Mouse (Mus musculus) heart, embryonic 11.5 days (tissue): ENCODE results near the gene Atf6. TPM values are rescaled to one million over a fixed set of nuclear protein-coding genes. Genes with fewer than 3 reads are reported as not detected.

ENCODE experiments used
- ATAC-seq: fragments of 200-750 bp; cut with Nextera tagmentation; replicated peaks from 2 replicates; pipeline ENCODE4 v1.8.0; 2017; ENCODE audit warnings: moderate library complexity; ENCODE audit not compliant: insufficient number of reproducible peaks, low FRiP score, low TSS enrichment
- H3K27ac ChIP-seq: fragments of 300-500 bp; sonication (generic); 2 replicates; pipeline ENCODE4 v1.5.1; 2014; ENCODE audit warnings: mild to moderate bottlenecking, low read depth, low read length
- H3K27me3 ChIP-seq: fragments of 300-500 bp; sonication (generic); 2 replicates; pipeline ENCODE4 v1.6.1; 2014; ENCODE audit warnings: mild to moderate bottlenecking, low read length, mixed read lengths; ENCODE audit not compliant: control insufficient read depth, insufficient read depth
- H3K36me3 ChIP-seq: fragments of 300-500 bp; sonication (generic); 2 replicates; pipeline ENCODE4 v1.6.1; 2014; ENCODE audit warnings: mild to moderate bottlenecking, low read length, moderate library complexity, mixed read lengths; ENCODE audit not compliant: control insufficient read depth, insufficient read depth
- H3K4me1 ChIP-seq: fragments of 300-500 bp; sonication (generic); 2 replicates; pipeline ENCODE4 v1.6.1; 2014; ENCODE audit warnings: low read length; ENCODE audit not compliant: control insufficient read depth, insufficient read depth
- H3K4me2 ChIP-seq: fragments of 300-500 bp; sonication (generic); 2 replicates; pipeline ENCODE4 v1.6.1; 2014; ENCODE audit warnings: mild to moderate bottlenecking, moderate library complexity
- H3K4me3 ChIP-seq: fragments of 300-500 bp; sonication (generic); 2 replicates; pipeline ENCODE4 v1.5.1; 2014; ENCODE audit warnings: low read depth, low read length
- H3K9ac ChIP-seq: fragments of 300-500 bp; sonication (generic); 2 replicates; pipeline ENCODE4 v1.6.1; 2014; ENCODE audit warnings: mild to moderate bottlenecking, low read depth, low read length, moderate library complexity
- H3K9me3 ChIP-seq: fragments of 300-500 bp; sonication (generic); replicated peaks from 2 replicates; pipeline ENCODE4 v1.6.1; 2016; ENCODE audit warnings: low read length; ENCODE audit not compliant: control insufficient read depth
- WGBS: fragments of 180-500 bp; shearing (Covaris S2); extraction: QIAGEN DNeasy Blood & Tissue Kit; methylation state at CpG from one replicate; pipeline ENCODE4 v1.1.7; 2014; ENCODE audit not compliant: insufficient replicate concordance; 5-methylcytosine and 5-hydroxymethylcytosine counted together
- polyA plus RNA-seq: library from polyadenylated mRNA; unstranded; fragments of >200 nt; fragmentation: Nextera tagmentation; extraction: Ambion mirVana; gene quantifications from 2 replicates; pipeline ENCODE4 v1.2.1, GENCODE M21; 2014

Atf6 gene
- polyA plus RNA-seq, 1 experiment from 2014 or later = 13.7 TPM

- H3K27me3 ChIP-seq = peaks cover 22% of the 10 kb centered on the region
- WGBS = 30% methylated on average over 10 of the region's 10 CpGs
- H3K36me3 ChIP-seq = no peaks in the 10 kb centered on the region
- peak overlapping the region; percentile 37 for H3K4me2 ChIP-seq
- H3K9ac ChIP-seq = no peak overlapping the region
- no peaks in the 10 kb centered on the region for H3K4me1 ChIP-seq
- ATAC-seq = 0 out of 2 replicates have a peak, but pooled peaks have one; percentile 14
- no peak overlapping the region for H3K4me3 ChIP-seq
- no peak overlapping the region for H3K27ac ChIP-seq
- no peaks in the 10 kb centered on the region for H3K9me3 ChIP-seq
Observed at GRCm38 (mm10) chr1:170901536-170902238, 34.1 kb upstream of the Atf6 start.

GRCm38 (mm10) chr1:170900799-170901467, 33.4 kb upstream of the Atf6 start:
- H3K27me3 ChIP-seq = peaks cover 14% of the 10 kb centered on the region
- no peak overlapping the region for H3K9ac ChIP-seq
- no peak for ATAC-seq
- H3K4me2 ChIP-seq = peak overlapping the region; percentile 37
- H3K4me3 ChIP-seq = no peak overlapping the region
- no peaks in the 10 kb centered on the region for H3K36me3 ChIP-seq
- 32% methylated on average over 10 of the region's 10 CpGs for WGBS
- H3K27ac ChIP-seq = no peak overlapping the region
- H3K4me1 ChIP-seq = no peaks in the 10 kb centered on the region
- no peaks in the 10 kb centered on the region for H3K9me3 ChIP-seq

GRCm38 (mm10) chr1:170898413-170899075, 31.0 kb upstream of the Atf6 start:
- WGBS = 59% methylated on average over 16 of the region's 16 CpGs
- Histone ChIP-seq H3K4me2 (no peak overlapping the region), H3K27ac (no peak overlapping the region), H3K9ac (no peak overlapping the region), H3K36me3 (no peaks in the 10 kb centered on the region), H3K4me3 (no peak overlapping the region), H3K9me3 (no peaks in the 10 kb centered on the region), H3K4me1 (no peaks in the 10 kb centered on the region), H3K27me3 (peaks cover 5% of the 10 kb centered on the region; the same call in 1 of the 2 replicates)
- ATAC-seq = no peak

GRCm38 (mm10) chr1:170896651-170897281, 29.2 kb upstream of the Atf6 start:
- Histone ChIP-seq H3K27me3 (no peaks in the 10 kb centered on the region), H3K27ac (no peak overlapping the region), H3K36me3 (no peaks in the 10 kb centered on the region), H3K9me3 (no peaks in the 10 kb centered on the region), H3K9ac (no peak overlapping the region), H3K4me3 (no peak overlapping the region), H3K4me1 (no peaks in the 10 kb centered on the region), H3K4me2 (no peak overlapping the region)
- no peak for ATAC-seq
- 75% methylated on average over 5 of the region's 5 CpGs for WGBS

- no peak overlapping the region for H3K4me2 ChIP-seq
- H3K36me3 ChIP-seq = no peaks in the 10 kb centered on the region
- H3K4me1 ChIP-seq = no peaks in the 10 kb centered on the region
- 62% methylated on average over 9 of the region's 9 CpGs for WGBS
- H3K27me3 ChIP-seq = no peaks in the 10 kb centered on the region
- no peaks in the 10 kb centered on the region for H3K9me3 ChIP-seq
- H3K9ac ChIP-seq = no peak overlapping the region
- no peak overlapping the region for H3K27ac ChIP-seq
- H3K4me3 ChIP-seq = no peak overlapping the region
- ATAC-seq = no peak
Observed at GRCm38 (mm10) chr1:170894603-170895602, 27.3 kb upstream of the Atf6 start.

GRCm38 (mm10) chr1:170892279-170892678, 24.7 kb upstream of the Atf6 start:
- no peak overlapping the region for H3K4me2 ChIP-seq
- WGBS = 55% methylated on average over 1 of the region's 1 CpGs
- H3K4me3 ChIP-seq = no peak overlapping the region

GRCm38 (mm10) chr1:170891646-170892045, 24.1 kb upstream of the Atf6 start:
- Histone ChIP-seq H3K9ac (no peak overlapping the region), H3K4me2 (no peak overlapping the region), H3K4me3 (no peak overlapping the region), H3K27me3 (no peaks in the 10 kb centered on the region), H3K27ac (no peak overlapping the region), H3K9me3 (no peaks in the 10 kb centered on the region), H3K36me3 (no peaks in the 10 kb centered on the region), H3K4me1 (no peaks in the 10 kb centered on the region)
- no peak for ATAC-seq
- WGBS = 41% methylated on average over 2 of the region's 2 CpGs

More at GRCm38 (mm10) chr1:170892279-170892678, 24.7 kb upstream of the Atf6 start:
- no peaks in the 10 kb centered on the region for H3K9me3 ChIP-seq
- H3K27me3 ChIP-seq = no peaks in the 10 kb centered on the region
- H3K27ac ChIP-seq = no peak overlapping the region
- H3K36me3 ChIP-seq = no peaks in the 10 kb centered on the region
- no peak for ATAC-seq
- no peak overlapping the region for H3K9ac ChIP-seq
- H3K4me1 ChIP-seq = no peaks in the 10 kb centered on the region
